Mouse (Mus musculus) G1E (cell line): ENCODE results near the gene Klc2.

ENCODE experiments used
- CTCF ChIP-seq: IDR thresholded peaks from 2 replicates; pipeline ENCODE4 v1.5.1; 2012; ENCODE audit warnings: low read depth, low read length, inconsistent platforms, mixed read lengths
- GATA1 ChIP-seq: IDR thresholded peaks from 2 replicates; pipeline ENCODE4 v1.6.1; 2012; ENCODE audit warnings: borderline replicate concordance, low read length, inconsistent platforms, mixed read lengths
- GATA2 ChIP-seq: IDR thresholded peaks from 2 replicates; pipeline ENCODE4 v1.6.1; 2012; ENCODE audit warnings: low read depth, low read length, inconsistent platforms, borderline replicate concordance
- POLR2AphosphoS5 ChIP-seq: IDR thresholded peaks from 2 replicates; pipeline ENCODE4 v1.6.1; 2012; ENCODE audit warnings: low read depth, low read length, inconsistent platforms; ENCODE audit not compliant: insufficient replicate concordance
- TAL1 ChIP-seq: conservative IDR thresholded peaks from 2 replicates; pipeline ENCODE4 v1.6.1; 2012; ENCODE audit warnings: low read depth, low read length, inconsistent platforms, mixed read lengths

GRCm38 (mm10) chr19:5067040-5067799 lies 51.1 kb downstream of the Klc2 start:
- no peak for TF ChIP-seq CTCF
- TF ChIP-seq TAL1, result no peak
- TF ChIP-seq GATA2, result no peak
- no peak for TF ChIP-seq POLR2AphosphoS5
- no peak for TF ChIP-seq GATA1
